Mouse (Mus musculus) splenic B cell, adult 2 months (primary cell): Measurements from ENCODE around the gene Slc5a10.

Source experiments
- DNase-seq: peaks from one replicate; pipeline ENCODE4 v3.0.0-alpha.2; 2011; ENCODE audit warnings: low read depth, low spot score
- H3K27me3 ChIP-seq: 2 replicates; pipeline ENCODE4 v1.6.1; 2012; ENCODE audit warnings: mild to moderate bottlenecking, low read length, moderate library complexity, mixed read lengths; ENCODE audit not compliant: control insufficient read depth, poor library complexity, insufficient read depth, severe bottlenecking
- H3K36me3 ChIP-seq: 2 replicates; pipeline ENCODE4 v1.6.1; 2012; ENCODE audit warnings: mild to moderate bottlenecking, low read length, moderate library complexity, mixed read lengths; ENCODE audit not compliant: control insufficient read depth, poor library complexity, insufficient read depth, severe bottlenecking

The Slc5a10 gene

DNA sequence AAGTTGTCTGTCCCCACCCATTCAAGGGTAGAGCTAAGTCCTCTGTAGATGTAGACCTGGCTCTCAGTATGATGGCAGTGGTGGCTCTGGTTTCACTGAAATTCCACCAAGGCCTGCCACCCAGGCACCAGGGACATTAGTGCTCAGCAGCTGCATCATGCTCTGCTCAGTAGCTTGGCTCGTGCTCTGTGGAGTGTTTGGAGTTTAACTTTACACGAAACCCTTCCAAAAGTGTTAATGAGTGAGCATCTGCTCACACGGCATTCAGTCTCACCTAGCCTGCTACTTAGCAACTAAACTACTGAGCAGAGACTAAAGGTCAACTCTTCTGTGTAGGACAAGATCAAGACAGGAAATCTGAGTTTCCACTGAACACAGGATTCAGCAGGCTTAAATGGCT is at the start of gene Slc5a10:
Slc5a10 (minus strand) TSS at position 191 of the 400 bp plus-strand sequence.
- no peak for DNase-seq
- Histone ChIP-seq H3K27me3 (no peaks in the 10 kb centered on the region), H3K36me3 (no peaks in the 10 kb centered on the region)

DNA sequence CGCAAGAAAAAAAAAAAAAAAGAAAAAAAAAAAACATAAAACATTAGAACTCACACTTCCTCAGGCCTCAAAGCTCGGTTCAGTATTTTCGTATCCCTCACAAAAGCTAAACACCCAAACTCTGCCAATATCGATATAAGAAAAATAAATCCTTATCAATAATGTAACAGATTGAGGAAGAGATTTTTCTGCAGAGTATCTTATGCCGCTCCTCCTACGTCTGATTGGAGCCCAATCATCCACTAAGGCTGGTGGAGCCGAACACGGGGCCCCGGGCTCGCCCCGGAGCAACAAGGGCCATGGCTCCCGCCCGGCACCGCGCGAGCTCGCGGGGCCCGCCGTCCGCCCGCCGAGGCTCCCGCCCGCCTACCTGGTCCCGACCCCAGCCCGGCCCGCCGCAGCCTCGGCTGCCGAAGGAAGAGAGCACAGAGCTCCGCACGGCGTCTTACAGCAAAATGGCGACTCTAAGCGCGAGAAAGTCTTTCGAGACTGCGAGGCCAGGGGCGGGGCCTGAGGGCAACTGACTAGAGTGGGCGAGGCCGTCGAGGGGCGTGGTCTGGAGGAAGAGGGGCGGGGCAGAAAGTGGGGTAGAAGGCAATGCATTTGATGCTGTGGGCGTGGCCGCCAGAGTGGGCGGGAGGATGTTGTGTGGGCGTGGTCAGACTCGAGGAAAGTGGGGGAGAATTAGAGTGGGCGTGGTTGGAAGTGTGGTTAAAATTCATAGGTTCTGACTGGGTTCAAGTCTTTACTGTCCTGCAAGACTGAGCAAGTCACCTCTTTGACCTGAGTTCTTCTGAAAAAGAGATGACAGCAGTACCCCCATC is 41.2 kb upstream of the Slc5a10 start, which contains the start of gene Prpsap2:
Prpsap2 (minus strand) TSS at position 505 of the 824 bp plus-strand sequence.
- peak; percentile 99 for DNase-seq
- Histone ChIP-seq H3K36me3 (no peaks in the 10 kb centered on the region), H3K27me3 (no peaks in the 10 kb centered on the region)

DNA sequence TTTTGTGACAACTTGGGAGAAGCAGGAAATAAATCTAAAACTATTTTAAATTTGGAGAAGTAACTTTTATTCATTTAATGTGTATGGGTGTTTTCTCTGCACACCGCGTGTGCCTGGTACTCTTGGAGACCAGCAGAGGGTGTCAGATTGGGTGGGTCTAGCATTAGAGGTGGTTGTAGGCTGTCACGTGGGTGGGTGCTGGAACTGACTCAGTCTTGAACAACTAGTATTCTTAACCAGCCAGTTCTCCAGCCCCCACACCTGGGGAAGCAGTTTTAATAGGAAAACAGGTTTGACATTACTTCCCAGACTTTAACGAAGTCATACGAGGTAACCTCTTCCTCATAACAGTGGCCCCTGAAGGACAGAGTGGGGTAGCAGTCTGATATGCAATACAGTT is 39.9 kb upstream of the Slc5a10 start:
- H3K36me3 ChIP-seq = no peaks in the 10 kb centered on the region
- DNase-seq = peak; percentile 67

DNA sequence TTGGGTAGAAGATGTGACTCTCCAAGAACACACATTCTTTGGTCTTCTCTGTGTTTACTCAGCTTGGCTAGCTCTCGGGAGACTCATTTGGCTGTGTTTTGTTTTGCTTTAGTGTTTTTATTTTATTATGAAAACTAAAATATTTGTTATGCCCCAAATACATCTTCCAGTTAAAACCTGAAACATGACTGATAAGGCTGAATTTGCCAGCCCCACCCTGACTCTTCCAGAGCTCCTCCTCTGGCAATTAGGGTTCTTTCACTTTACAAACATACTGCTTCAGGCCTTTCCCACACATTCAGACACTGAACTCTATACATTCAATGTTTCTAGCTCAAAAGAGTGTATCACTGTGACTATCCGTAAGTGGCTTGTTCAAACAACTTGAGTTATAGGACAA is 36.5 kb upstream of the Slc5a10 start:
- peaks cover 7% of the 10 kb centered on the region for H3K36me3 ChIP-seq
- no peak for DNase-seq
- no peaks in the 10 kb centered on the region for H3K27me3 ChIP-seq

More for the DNA sequence above, 39.9 kb upstream of the Slc5a10 start:
- H3K27me3 ChIP-seq = no peaks in the 10 kb centered on the region

DNA sequence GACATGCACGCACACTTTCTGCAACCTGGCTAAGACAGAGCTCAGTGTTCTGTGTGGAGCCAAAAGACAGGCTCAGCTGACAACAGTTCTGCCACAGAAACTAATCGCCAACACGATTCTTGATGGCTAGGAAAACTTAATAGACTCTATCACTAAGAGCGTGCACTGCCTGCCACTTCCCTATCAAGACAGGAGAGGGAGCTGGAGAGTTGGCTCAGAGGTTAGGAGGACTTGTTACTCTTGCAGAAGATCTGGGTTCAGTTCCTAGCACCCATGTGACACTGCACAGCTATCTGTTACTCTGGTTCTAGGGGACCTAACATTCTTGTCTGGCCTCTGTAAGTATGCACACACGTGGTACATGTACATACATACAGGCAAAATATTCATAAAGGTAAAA is 31.0 kb upstream of the Slc5a10 start:
- Histone ChIP-seq H3K36me3 (peaks cover 19% of the 10 kb centered on the region), H3K27me3 (no peaks in the 10 kb centered on the region)
- peak; percentile 49 for DNase-seq

DNA sequence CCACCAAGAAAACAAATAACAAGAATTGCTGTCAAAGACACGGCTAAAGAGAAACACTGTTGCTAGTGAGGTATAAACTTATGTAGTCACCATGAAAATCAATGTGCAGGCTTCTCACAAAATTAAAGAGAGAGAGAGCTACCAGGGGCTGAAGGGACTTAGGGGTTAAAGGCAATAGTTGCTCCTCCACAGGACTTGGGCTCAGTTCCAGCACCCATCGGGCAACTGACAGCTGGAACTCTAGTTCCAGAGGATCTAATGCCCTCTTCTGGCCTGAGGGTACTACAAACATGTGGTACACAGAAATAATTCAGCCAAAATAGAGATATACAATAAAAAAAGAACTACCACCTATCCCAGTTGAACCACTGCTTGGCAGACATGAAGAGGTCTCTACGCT is 26.5 kb upstream of the Slc5a10 start:
- H3K27me3 ChIP-seq = no peaks in the 10 kb centered on the region
- DNase-seq = no peak
- peaks cover 23% of the 10 kb centered on the region for H3K36me3 ChIP-seq

DNA sequence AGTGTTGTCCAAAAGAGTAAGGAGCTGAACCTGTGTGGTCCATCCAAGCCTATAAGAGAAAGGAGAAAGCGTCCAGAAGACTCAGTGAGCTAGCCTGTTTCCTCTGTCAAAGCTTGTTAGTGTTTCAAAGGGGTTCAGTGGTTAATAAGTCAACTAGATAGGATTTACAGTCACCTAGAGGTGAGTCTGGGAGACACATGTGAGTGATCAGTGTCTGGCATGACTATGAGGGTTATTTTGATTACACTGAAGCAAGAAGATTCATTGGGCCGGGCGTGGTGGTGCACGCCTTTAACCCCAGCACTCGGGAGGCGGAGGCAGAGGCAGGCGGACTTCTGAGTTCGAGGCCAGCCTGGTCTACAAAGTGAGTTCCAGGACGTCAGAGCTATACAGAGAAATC is 25.2 kb upstream of the Slc5a10 start:
- H3K36me3 ChIP-seq = peaks cover 23% of the 10 kb centered on the region
- DNase-seq = no peak
- no peaks in the 10 kb centered on the region for H3K27me3 ChIP-seq

DNA sequence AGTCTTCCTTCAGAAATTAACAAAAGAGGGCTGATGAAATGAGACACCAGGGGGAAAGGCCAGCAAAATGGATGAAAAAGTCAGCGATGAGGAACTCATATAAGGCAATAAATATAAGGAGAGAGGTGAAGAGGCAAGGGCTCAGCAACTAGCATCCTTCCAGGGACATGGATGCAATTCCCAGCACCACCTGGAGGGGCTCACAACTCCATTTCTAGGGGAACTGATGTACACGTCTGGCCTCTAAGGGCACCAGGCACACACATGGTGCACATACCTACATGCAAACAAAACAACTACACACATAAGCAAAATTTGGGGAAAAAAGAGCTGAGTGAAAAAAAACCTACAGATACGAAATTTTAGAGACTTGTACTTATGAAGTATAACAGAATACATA is 23.8 kb upstream of the Slc5a10 start:
- H3K27me3 ChIP-seq = no peaks in the 10 kb centered on the region
- H3K36me3 ChIP-seq = peaks cover 26% of the 10 kb centered on the region
- DNase-seq = peak; percentile 13

DNA sequence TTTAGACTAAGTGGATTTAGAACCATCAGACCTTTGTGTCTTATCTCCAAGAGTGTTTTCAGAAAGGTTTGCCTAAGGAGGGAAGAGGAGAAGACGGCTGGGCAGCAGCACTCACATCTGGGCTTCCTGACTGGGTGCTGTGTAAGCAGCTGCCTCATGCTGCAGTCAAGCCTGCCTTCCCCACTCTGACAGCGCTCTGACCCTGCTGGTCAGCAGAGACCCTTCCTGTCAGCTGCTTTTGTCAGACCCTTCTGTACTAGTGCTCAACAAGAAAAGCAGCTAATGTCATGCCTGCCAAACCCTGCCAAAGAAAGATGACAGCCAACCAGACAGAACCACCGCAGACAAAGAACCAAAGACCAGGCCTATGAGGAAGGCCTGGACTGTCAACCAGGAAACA is 23.1 kb upstream of the Slc5a10 start:
- Histone ChIP-seq H3K36me3 (peaks cover 24% of the 10 kb centered on the region), H3K27me3 (no peaks in the 10 kb centered on the region)
- no peak for DNase-seq

DNA sequence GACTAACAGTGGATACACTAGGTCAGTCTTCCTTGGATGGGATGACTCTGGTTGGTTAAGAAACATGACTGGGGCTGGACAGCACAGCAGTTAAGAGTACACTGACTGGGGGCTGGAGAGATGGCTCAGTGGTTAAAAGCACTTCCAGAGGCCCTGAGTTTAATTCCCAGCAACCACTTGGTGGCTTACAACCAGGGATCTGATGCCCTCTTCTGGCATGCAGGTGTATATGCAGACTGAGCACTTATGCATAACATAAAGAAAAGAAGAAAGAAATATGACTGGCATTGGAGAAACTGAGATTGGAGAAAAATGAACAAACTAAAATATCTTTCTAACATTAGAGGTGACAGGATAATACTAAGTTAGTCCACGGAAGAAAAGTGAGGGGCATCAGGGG is 19.9 kb upstream of the Slc5a10 start:
- Histone ChIP-seq H3K36me3 (peaks cover 26% of the 10 kb centered on the region), H3K27me3 (no peaks in the 10 kb centered on the region)
- DNase-seq = peak; percentile 19

DNA sequence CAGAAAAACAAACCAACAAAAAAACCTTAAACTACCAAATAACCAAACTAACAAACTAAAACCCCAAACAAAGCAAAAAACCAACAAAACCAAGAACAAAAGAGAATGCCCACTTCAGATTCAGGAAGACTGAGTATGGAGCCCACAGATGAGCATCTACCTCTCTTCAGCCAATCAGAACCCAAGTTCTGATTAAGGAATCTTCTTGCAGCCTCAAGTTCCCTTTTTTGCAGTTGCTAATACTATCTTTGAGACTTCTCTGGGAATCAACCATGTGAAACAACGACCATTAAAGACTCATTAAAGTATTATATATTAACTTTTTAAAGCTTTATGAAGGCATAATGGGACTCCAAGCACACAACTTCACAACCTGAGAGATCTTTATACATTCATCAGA is 16.7 kb upstream of the Slc5a10 start:
- Histone ChIP-seq H3K36me3 (peaks cover 23% of the 10 kb centered on the region), H3K27me3 (no peaks in the 10 kb centered on the region)
- DNase-seq = no peak

DNA sequence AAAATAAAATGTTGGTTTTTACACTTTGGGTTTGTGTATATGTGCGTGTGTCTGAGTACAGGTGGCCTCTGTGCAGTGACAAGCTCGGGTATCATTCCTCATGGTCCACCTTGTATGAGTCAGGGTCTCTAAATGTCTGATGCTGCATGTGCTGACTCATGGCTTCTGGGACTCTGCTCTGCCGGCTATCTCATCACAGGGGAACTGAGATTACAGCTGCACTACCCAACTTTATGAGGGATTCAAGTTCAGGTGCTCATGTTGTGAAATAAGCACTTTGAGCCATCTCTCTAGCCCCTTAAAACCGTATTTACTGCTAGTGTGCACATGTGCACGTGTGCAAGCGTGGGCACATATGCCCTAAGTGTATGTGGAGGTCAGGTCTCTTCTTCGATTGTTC is 12.0 kb upstream of the Slc5a10 start:
- Histone ChIP-seq H3K36me3 (peaks cover 23% of the 10 kb centered on the region), H3K27me3 (no peaks in the 10 kb centered on the region)
- no peak for DNase-seq

DNA sequence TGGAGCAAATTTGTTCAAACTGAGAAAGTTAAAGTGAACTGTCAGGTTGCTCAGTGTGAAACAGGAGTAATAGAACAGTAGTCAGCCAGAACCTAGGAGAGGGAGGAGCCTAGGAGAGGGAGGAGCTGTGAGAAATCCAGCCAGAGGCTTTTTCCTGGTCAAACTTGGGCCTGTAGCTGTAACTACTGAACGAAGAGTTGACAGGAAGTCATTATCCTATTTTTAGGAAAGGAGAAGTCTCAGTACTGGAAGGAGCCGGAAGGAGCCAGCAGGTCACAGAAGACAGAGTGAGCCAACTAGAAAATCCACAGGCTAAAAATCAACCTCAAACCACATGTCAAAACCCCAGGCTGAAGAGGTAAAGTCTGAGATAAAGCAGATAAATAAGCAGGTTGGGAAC is 7.4 kb upstream of the Slc5a10 start:
- DNase-seq = no peak
- H3K36me3 ChIP-seq = peaks cover 14% of the 10 kb centered on the region
- no peaks in the 10 kb centered on the region for H3K27me3 ChIP-seq

DNA sequence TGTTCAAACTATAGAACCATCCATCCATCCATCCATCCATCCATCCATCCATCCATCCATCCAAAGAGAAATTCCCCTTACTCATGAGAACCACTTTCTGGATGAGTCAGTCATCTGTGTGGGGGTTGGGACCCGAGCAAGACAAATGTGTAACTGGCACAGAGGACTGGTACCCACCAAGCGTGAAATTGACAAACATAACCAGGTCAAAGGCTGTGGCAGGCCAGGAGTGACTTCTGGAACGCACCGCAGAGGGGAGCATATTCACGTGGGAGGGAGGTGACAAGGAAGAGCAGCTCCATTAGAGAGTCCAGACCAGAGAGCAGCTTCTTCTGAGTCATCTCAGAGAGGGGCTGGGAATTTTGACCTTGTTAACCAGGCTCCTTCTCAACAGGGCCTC is 1.5 kb upstream of the Slc5a10 start:
- DNase-seq = no peak
- Histone ChIP-seq H3K36me3 (no peaks in the 10 kb centered on the region), H3K27me3 (no peaks in the 10 kb centered on the region)

DNA sequence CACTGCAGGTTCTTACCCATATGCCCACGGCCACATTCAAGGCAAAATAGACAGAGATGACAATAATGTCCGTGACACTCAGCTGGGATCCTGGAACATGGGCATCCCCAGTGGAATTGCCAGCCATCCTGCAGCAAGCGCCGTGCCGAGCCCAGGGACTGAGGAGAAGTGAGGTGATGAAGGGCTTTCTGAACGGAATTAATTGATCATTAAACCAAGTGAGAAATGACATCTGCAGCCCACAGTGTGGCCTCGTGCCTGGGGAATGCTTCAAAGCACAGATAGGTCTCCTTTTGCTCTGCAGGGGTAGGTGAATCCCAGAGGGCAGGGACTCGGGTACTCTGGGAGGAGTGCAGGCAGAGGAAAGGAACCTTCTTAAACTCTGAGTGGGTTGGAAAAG is 800 bp downstream of the Slc5a10 start:
- no peak for DNase-seq
- Histone ChIP-seq H3K36me3 (no peaks in the 10 kb centered on the region), H3K27me3 (no peaks in the 10 kb centered on the region)

DNA sequence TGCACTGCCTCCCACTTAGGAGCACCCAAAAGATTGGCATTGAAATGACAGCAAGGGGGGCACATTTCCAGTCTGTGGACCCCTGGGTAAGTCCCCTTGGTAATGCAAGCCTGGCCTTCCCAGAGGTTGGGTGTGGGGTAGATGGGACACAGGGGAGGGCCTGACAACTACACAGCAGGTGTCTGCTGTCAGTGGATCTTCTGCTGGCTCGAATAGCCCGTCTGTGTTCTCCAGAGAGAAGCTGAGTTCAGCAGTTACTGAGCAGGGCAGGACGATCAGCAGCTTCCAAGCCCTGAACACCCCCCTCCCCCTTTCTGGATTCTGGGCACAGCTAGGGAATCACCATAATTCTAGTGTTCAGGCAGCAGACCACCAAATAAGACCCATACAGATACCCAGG is 1.2 kb downstream of the Slc5a10 start:
- no peaks in the 10 kb centered on the region for H3K36me3 ChIP-seq
- no peaks in the 10 kb centered on the region for H3K27me3 ChIP-seq
- no peak for DNase-seq
